ENCODE assay signal across 20 mouse cellular contexts in genomic region chr4:57362652-57363051, GRCm38 (mm10).
A peak's percentile ranks its signal among the peaks of the same experiment; 100 is the strongest.
DNase-seq lines count a peak whose midpoint lies in the region; ATAC-seq and TF ChIP-seq lines count a peak whose summit lies in the region.
"Had no signal": no experiment of that assay in that cellular context is flagged by ENCODE, and none has a peak within 500 bp of the region (broad histone marks: within the 10 kb centered on the region; RNA-seq: fewer than 3 reads in every experiment).

No protein-coding gene starts in this region.

- no peak for TF ChIP-seq POLR2A in lung, adult 2 months (IDR thresholded peaks at IDR 0.05; ENCODE audit: borderline replicate concordance, extremely low read depth, low read depth, low read length)

- no peaks in the 10 kb centered on the region for H3K9me3 ChIP-seq in intestine, embryonic 15.5 days
- no peaks in the 10 kb centered on the region for H3K9me3 ChIP-seq in intestine, postnatal 0 days (ENCODE audit: control insufficient read depth)
- no peaks in the 10 kb centered on the region for H3K9me3 ChIP-seq in intestine, embryonic 16.5 days (ENCODE audit: control insufficient read depth, low read length)
- no peaks in the 10 kb centered on the region for H3K9me3 ChIP-seq in stomach, embryonic 16.5 days (replicated peaks; ENCODE audit: control insufficient read depth, low read length)
- H3K9me3 ChIP-seq in forebrain, embryonic 14.5 days (replicated peaks; ENCODE audit: control insufficient read depth, low read length), result no peaks in the 10 kb centered on the region
- H3K9me3 ChIP-seq: embryonic facial prominence, embryonic 12.5 days; heart, embryonic 12.5 days; hindbrain, embryonic 10.5 days had no signal

- no peak overlapping the region for H3K4me2 ChIP-seq in intestine, embryonic 15.5 days (replicated peaks)
- H3K4me2 ChIP-seq in intestine, postnatal 0 days (replicated peaks; ENCODE audit: low read depth), result no peak overlapping the region
- H3K4me2 ChIP-seq in intestine, embryonic 16.5 days (ENCODE audit: low read depth, low read length), result no peak overlapping the region
- H3K4me2 ChIP-seq in stomach, embryonic 16.5 days (ENCODE audit: low read depth, low read length), result no peak overlapping the region
- no peak overlapping the region for H3K4me2 ChIP-seq in forebrain, embryonic 14.5 days (ENCODE audit: low read length)
- H3K4me2 ChIP-seq: embryonic facial prominence, embryonic 12.5 days; heart, embryonic 12.5 days; hindbrain, embryonic 14.5 days had no signal

- H3K27ac ChIP-seq in intestine, embryonic 15.5 days, result no peak overlapping the region
- no peak overlapping the region for H3K27ac ChIP-seq in intestine, postnatal 0 days (ENCODE audit: low read depth, low read length)
- H3K27ac ChIP-seq in intestine, embryonic 16.5 days (ENCODE audit: low read length), result no peak overlapping the region
- no peak overlapping the region for H3K27ac ChIP-seq in stomach, embryonic 16.5 days (ENCODE audit: low read length)
- no peak overlapping the region for H3K27ac ChIP-seq in forebrain, embryonic 14.5 days (ENCODE audit: low read depth, low read length)
- H3K27ac ChIP-seq: embryonic facial prominence, embryonic 12.5 days; heart, adult 2 months; hindbrain, embryonic 10.5 days; hindbrain, embryonic 14.5 days had no signal

- peak; percentile 72 for ATAC-seq in intestine, embryonic 15.5 days
- ATAC-seq in intestine, postnatal 0 days, result no peak
- peak; percentile 58; the same call in 1 of the 2 replicates for ATAC-seq in intestine, embryonic 16.5 days
- peak; percentile 86; the same call in 1 of the 2 replicates for ATAC-seq in stomach, embryonic 16.5 days (ENCODE audit: insufficient read depth, low FRiP score)
- no peak for ATAC-seq in megakaryocyte progenitor cell, adult 5-6 weeks (replicated peaks; ENCODE audit: poor library complexity)
- no peak for ATAC-seq in forebrain, embryonic 14.5 days
- ATAC-seq: forebrain, embryonic 16.5 days; Patski had no signal

- no peak overlapping the region for H3K9ac ChIP-seq in intestine, embryonic 15.5 days
- H3K9ac ChIP-seq in intestine, postnatal 0 days (ENCODE audit: low read depth, low read length), result no peak overlapping the region
- no peak overlapping the region for H3K9ac ChIP-seq in intestine, embryonic 16.5 days (ENCODE audit: low read depth, low read length)
- H3K9ac ChIP-seq in stomach, embryonic 16.5 days (ENCODE audit: low read length), result no peak overlapping the region
- H3K9ac ChIP-seq in forebrain, embryonic 14.5 days (ENCODE audit: low read length), result no peak overlapping the region
- H3K9ac ChIP-seq: embryonic facial prominence, embryonic 12.5 days; heart, embryonic 12.5 days; hindbrain, embryonic 14.5 days had no signal

- H3K4me1 ChIP-seq in intestine, embryonic 15.5 days (replicated peaks), result no peaks in the 10 kb centered on the region
- H3K4me1 ChIP-seq in intestine, postnatal 0 days (replicated peaks; ENCODE audit: control insufficient read depth, insufficient read depth, low read length), result no peaks in the 10 kb centered on the region
- no peaks in the 10 kb centered on the region for H3K4me1 ChIP-seq in lung, adult 2 months (ENCODE audit: control insufficient read depth, insufficient read depth, low read length)
- no peaks in the 10 kb centered on the region for H3K4me1 ChIP-seq in intestine, embryonic 16.5 days (ENCODE audit: control insufficient read depth, insufficient read depth, low read length)
- no peaks in the 10 kb centered on the region for H3K4me1 ChIP-seq in stomach, embryonic 16.5 days (ENCODE audit: control insufficient read depth, insufficient read depth, low read length)
- no peaks in the 10 kb centered on the region for H3K4me1 ChIP-seq in forebrain, embryonic 14.5 days (ENCODE audit: control insufficient read depth, insufficient read depth, low read length)
- H3K4me1 ChIP-seq: embryonic facial prominence, embryonic 12.5 days; heart, embryonic 12.5 days; hindbrain, embryonic 10.5 days had no signal

- no peaks in the 10 kb centered on the region for H3K36me3 ChIP-seq in intestine, embryonic 15.5 days
- H3K36me3 ChIP-seq in intestine, postnatal 0 days (ENCODE audit: control insufficient read depth, insufficient read depth), result no peaks in the 10 kb centered on the region
- no peaks in the 10 kb centered on the region for H3K36me3 ChIP-seq in intestine, embryonic 16.5 days (ENCODE audit: control insufficient read depth, insufficient read depth, low read length)
- H3K36me3 ChIP-seq in stomach, embryonic 16.5 days (ENCODE audit: control insufficient read depth, insufficient read depth, low read length), result no peaks in the 10 kb centered on the region
- H3K36me3 ChIP-seq in forebrain, embryonic 14.5 days (ENCODE audit: control insufficient read depth, insufficient read depth, low read length), result no peaks in the 10 kb centered on the region
- H3K36me3 ChIP-seq: embryonic facial prominence, embryonic 12.5 days; heart, embryonic 12.5 days; hindbrain, embryonic 10.5 days had no signal

- no peak overlapping the region for H3K4me3 ChIP-seq in intestine, embryonic 15.5 days (replicated peaks)
- no peak overlapping the region for H3K4me3 ChIP-seq in intestine, postnatal 0 days (ENCODE audit: low read depth, low read length)
- no peak overlapping the region for H3K4me3 ChIP-seq in lung, adult 2 months (replicated peaks; ENCODE audit: extremely low read depth, low read depth, low read length)
- H3K4me3 ChIP-seq in intestine, embryonic 16.5 days (ENCODE audit: low read length), result no peak overlapping the region
- H3K4me3 ChIP-seq in stomach, embryonic 16.5 days (replicated peaks; ENCODE audit: low read length), result no peak overlapping the region
- no peak overlapping the region for H3K4me3 ChIP-seq in forebrain, embryonic 14.5 days (ENCODE audit: low read depth, low read length)
- H3K4me3 ChIP-seq: embryonic facial prominence, embryonic 12.5 days; heart, adult 2 months; heart, embryonic 12.5 days; hindbrain, embryonic 10.5 days had no signal

- TF ChIP-seq CTCF in intestine, postnatal 0 days (IDR thresholded peaks at IDR 0.05; ENCODE audit: low read depth), result no peak
- TF ChIP-seq CTCF in lung, adult 2 months (IDR thresholded peaks at IDR 0.05; ENCODE audit: insufficient read depth, low read length), result no peak

- DNase-seq in lung, postnatal 36 days, result peak; percentile 17
- no peak for DNase-seq in lung, adult 2 months
- no peak for DNase-seq in forebrain, embryonic 14.5 days (ENCODE audit: low spot score)
- DNase-seq: adrenal gland, postnatal 10 days; cerebellum, adult 11 months; cerebellum, adult 8-10 months; cerebellum, postnatal 14 days; gastrocnemius, postnatal 10 days; heart, adult 2 months had no signal

- no peaks in the 10 kb centered on the region for H3K27me3 ChIP-seq in intestine, embryonic 15.5 days (replicated peaks)
- no peaks in the 10 kb centered on the region for H3K27me3 ChIP-seq in intestine, postnatal 0 days (replicated peaks; ENCODE audit: control insufficient read depth, insufficient read depth, low read length)
- H3K27me3 ChIP-seq in intestine, embryonic 16.5 days (replicated peaks; ENCODE audit: control insufficient read depth, insufficient read depth, low read length), result no peaks in the 10 kb centered on the region
- H3K27me3 ChIP-seq in stomach, embryonic 16.5 days (ENCODE audit: control insufficient read depth, insufficient read depth, low read length), result no peaks in the 10 kb centered on the region
- H3K27me3 ChIP-seq in forebrain, embryonic 14.5 days (replicated peaks; ENCODE audit: control insufficient read depth, insufficient read depth, low read length), result no peaks in the 10 kb centered on the region
- H3K27me3 ChIP-seq: embryonic facial prominence, embryonic 12.5 days; heart, embryonic 12.5 days; Patski had no signal

- 53% methylated on average over 8 of the region's 8 CpGs for WGBS in intestine, embryonic 15.5 days
- WGBS in intestine, postnatal 0 days, result 44% methylated on average over 8 of the region's 8 CpGs
- WGBS in lung, adult 2 months, result 54% methylated on average over 8 of the region's 8 CpGs
- 64% methylated on average over 8 of the region's 8 CpGs for WGBS in intestine, embryonic 16.5 days
- WGBS in stomach, embryonic 16.5 days, result 54% methylated on average over 8 of the region's 8 CpGs
- WGBS in forebrain, embryonic 14.5 days, result 90% methylated on average over 8 of the region's 8 CpGs

Comparison
In these comparisons a context has a peak if more than half of its experiments do, and no peak if none do; other contexts are left out.
1. ATAC-seq: peak in intestine, embryonic 15.5 days (single experiment), intestine, embryonic 16.5 days (single experiment) and stomach, embryonic 16.5 days (single experiment); none in intestine, postnatal 0 days (single experiment), megakaryocyte progenitor cell, adult 5-6 weeks (single experiment) and forebrain, embryonic 14.5 days (single experiment).